Mouse (Mus musculus): ENCODE measurements around the gene Fancl. TPM values are rescaled to one million over a fixed set of nuclear protein-coding genes. Genes with fewer than 3 reads are reported as not detected.
A peak's percentile ranks its signal among the peaks of the same experiment; 100 is the strongest.

Fancl gene
- total and polyA plus RNA-seq, 3 experiments: 35.3 to 71.9 (median 44.5) TPM

- no peak for TF ChIP-seq ZNF384 (IDR thresholded peaks at IDR 0.05; ENCODE audit: low read depth, low read length)
- TF ChIP-seq RCOR1 (conservative IDR thresholded peaks at IDR 0.05; ENCODE audit: low read depth, low read length): peak; percentile 53; the same call in 1 of the 2 replicates
- TF ChIP-seq USF2 (conservative IDR thresholded peaks at IDR 0.05; ENCODE audit: low read depth, low read length): 0 out of 2 replicates have a peak, but pooled peaks have one; percentile 18
- TF ChIP-seq MAX (IDR thresholded peaks at IDR 0.05; ENCODE audit: low read length): peak; percentile 95
- TF ChIP-seq POLR2A (IDR thresholded peaks at IDR 0.05; ENCODE audit: low read depth, low read length): peak; percentile 96
- peak; percentile 47; the same call in 1 of the 2 replicates for TF ChIP-seq IRF4 (IDR thresholded peaks at IDR 0.05; ENCODE audit: low read depth, low read length)
- TF ChIP-seq SIN3A (IDR thresholded peaks at IDR 0.05; ENCODE audit: low read length): peak; percentile 64
- 0 out of 2 replicates have a peak, but pooled peaks have one; percentile 4 for TF ChIP-seq SMC3 (IDR thresholded peaks at IDR 0.05; ENCODE audit: low read depth, low read length)
- peak in 1 of 2 experiments; percentile 41; a peak in 2 of 4 replicates for TF ChIP-seq CTCF (conservative IDR thresholded peaks at IDR 0.05 in 1 of 2, IDR thresholded peaks at IDR 0.05 in 1 of 2; ENCODE audit: low read depth in 2 of 2, low read length in 2 of 2)
- TF ChIP-seq MYC (IDR thresholded peaks at IDR 0.05; ENCODE audit: low read depth, low read length): peak; percentile 78; the same call in 1 of the 2 replicates
- peak; percentile 93 for TF ChIP-seq NRF1 (IDR thresholded peaks at IDR 0.05; ENCODE audit: low read depth, low read length)
Measured at GRCm38 (mm10) chr11:26387087-26387611, 1.2 kb downstream of the Fancl start (continued).

GRCm38 (mm10) chr11:26395561-26395960 is 9.6 kb downstream of the Fancl start:
- Histone ChIP-seq H3K9me3 (replicated peaks; ENCODE audit: low read length) (no peaks in the 10 kb centered on the region), H3K9ac (ENCODE audit: insufficient read depth, low read depth) (no peak overlapping the region), H3K4me3 (replicated peaks in 1 of 3; ENCODE audit: low read depth in 2 of 3, low read length in 2 of 3, poor library complexity in 1 of 3) (no peak overlapping the region), H3K4me1 (ENCODE audit: control insufficient read depth in 1 of 2, insufficient read depth in 2 of 2) (peaks cover 0 to 9% of the 10 kb centered on the region in 2 experiments; a peak in 1 of 4 replicates), H3K27me3 (replicated peaks) (no peaks in the 10 kb centered on the region), H3K79me2 (replicated peaks; ENCODE audit: control insufficient read depth, extremely low read depth, insufficient read depth, poor library complexity, severe bottlenecking) (peaks cover 18% of the 10 kb centered on the region), H3K4me2 (ENCODE audit: insufficient read depth, low read depth, poor library complexity, severe bottlenecking) (no peak overlapping the region), H3K36me3 (replicated peaks in 1 of 2; ENCODE audit: control insufficient read depth in 1 of 2, insufficient read depth in 1 of 2, low read length in 1 of 2) (peaks cover 4 to 22% of the 10 kb centered on the region in 2 experiments), H3K27ac (ENCODE audit: insufficient read depth, low read depth) (no peak overlapping the region)
- dilution Hi-C loops (cut with MboI; ENCODE audit: extremely low pct_ligation_motif_present, extremely low pct_unique_long_range_greater_than_20kb, low sequenced_read_pairs) (no loop called here), in situ Hi-C loops (cut with MboI; ENCODE audit: low pct_ligation_motif_present, low pct_unique_long_range_greater_than_20kb, low sequenced_read_pairs) (no loop called here)
- no peak for DNase-seq (ENCODE audit: extremely low read depth)
- TF ChIP-seq CHD2 (IDR thresholded peaks at IDR 0.05; ENCODE audit: low read length): no peak
- no peak for TF ChIP-seq UBTF (IDR thresholded peaks at IDR 0.05; ENCODE audit: low read depth, low read length)
- no peak for TF ChIP-seq BHLHE40 (IDR thresholded peaks at IDR 0.05; ENCODE audit: low read depth, low read length)
- TF ChIP-seq ELF1 (IDR thresholded peaks at IDR 0.05; ENCODE audit: low read depth, low read length): no peak
- no peak for TF ChIP-seq MEF2A (IDR thresholded peaks at IDR 0.05; ENCODE audit: borderline replicate concordance, low read depth, low read length)
- no peak for TF ChIP-seq GABPA (IDR thresholded peaks at IDR 0.05; ENCODE audit: insufficient replicate concordance, low read depth, low read length)
- TF ChIP-seq ZMIZ1 (IDR thresholded peaks at IDR 0.05; ENCODE audit: low read depth, low read length): no peak
- no peak for TF ChIP-seq RCOR1 (conservative IDR thresholded peaks at IDR 0.05; ENCODE audit: low read depth, low read length)
- no peak for TF ChIP-seq KAT2A (IDR thresholded peaks at IDR 0.05; ENCODE audit: insufficient replicate concordance, low read length)
- TF ChIP-seq ZKSCAN1 (IDR thresholded peaks at IDR 0.05; ENCODE audit: borderline replicate concordance, low read depth, low read length): no peak
- TF ChIP-seq USF2 (conservative IDR thresholded peaks at IDR 0.05; ENCODE audit: low read depth, low read length): no peak
- TF ChIP-seq MAFK (IDR thresholded peaks at IDR 0.05; ENCODE audit: insufficient replicate concordance, low read length): no peak
- no peak for TF ChIP-seq JUN (IDR thresholded peaks at IDR 0.05; ENCODE audit: insufficient read depth, low read depth, low read length)
- TF ChIP-seq CTCF (conservative IDR thresholded peaks at IDR 0.05 in 1 of 2, IDR thresholded peaks at IDR 0.05 in 1 of 2; ENCODE audit: low read depth in 2 of 2, low read length in 2 of 2): no peak
- TF ChIP-seq JUND (conservative IDR thresholded peaks at IDR 0.05; ENCODE audit: low read depth, low read length): no peak
- no peak for TF ChIP-seq ZNF384 (IDR thresholded peaks at IDR 0.05; ENCODE audit: low read depth, low read length)
- TF ChIP-seq NRF1 (IDR thresholded peaks at IDR 0.05; ENCODE audit: low read depth, low read length): no peak
